Mouse (Mus musculus): Measurements from ENCODE around the gene Rin2. TPM values are rescaled to one million over a fixed set of nuclear protein-coding genes. Genes with fewer than 3 reads are reported as not detected.

Gene Rin2
- polyA plus RNA-seq, 1 experiment from 2014 or later, result 16.0 TPM

DNA sequence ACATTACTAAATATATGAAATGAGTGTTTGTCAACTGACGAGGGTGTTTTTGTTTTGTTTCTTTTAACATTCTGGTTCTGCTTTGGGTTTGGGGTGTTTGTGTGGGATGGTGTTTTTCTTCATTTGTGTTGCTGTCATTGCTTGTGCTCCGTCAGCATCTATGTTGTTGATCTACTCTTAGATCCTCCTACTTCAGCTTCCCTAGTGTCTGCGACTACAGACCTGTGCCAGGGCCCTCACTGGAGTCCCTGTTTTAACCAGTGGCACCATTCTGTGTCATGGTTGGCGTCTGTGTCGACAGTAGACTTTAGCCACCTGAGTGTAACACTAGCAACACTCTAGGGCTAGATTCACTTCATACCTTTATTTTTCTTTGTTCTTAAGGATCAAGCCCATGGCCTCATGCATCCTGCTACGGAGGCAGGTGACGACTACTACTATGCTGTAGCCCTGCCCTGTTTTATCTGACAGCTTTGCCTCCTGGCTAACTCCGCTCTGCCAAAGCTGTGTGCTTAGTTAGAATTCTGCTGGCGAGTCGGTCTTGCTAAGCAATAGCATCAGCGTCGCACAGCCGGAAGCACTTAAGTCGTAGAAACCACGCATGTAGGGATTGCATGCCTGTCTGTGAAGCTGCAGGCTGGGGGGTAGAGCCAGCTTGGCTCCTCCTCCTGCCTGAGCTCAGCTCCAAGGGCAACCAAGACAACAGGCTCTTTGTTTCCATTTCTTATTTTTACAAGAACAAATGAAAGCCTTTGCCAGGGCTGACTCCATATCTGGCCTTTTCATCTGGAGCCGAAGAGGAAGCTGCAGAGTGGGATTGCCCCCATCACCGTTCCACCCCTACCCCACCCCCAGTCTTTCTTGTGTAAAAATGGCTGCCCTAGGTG, 157.2 kb downstream of the Rin2 start:
- Histone ChIP-seq H3K9me3 (no peaks in the 10 kb centered on the region), H3K4me1 (replicated peaks) (peaks cover 16% of the 10 kb centered on the region), H3K27ac (peak overlapping the region; percentile 85), H3K4me3 (peak overlapping the region; percentile 20; the same call in 1 of the 2 replicates), H3K36me3 (no peaks in the 10 kb centered on the region), H3K27me3 (ENCODE audit: insufficient read depth, poor library complexity, severe bottlenecking) (no peaks in the 10 kb centered on the region)
- DNase-seq (ENCODE audit: low spot score), result peak; percentile 65
- WGBS, result 46% methylated on average over 17 of the region's 17 CpGs

- peak overlapping the region; percentile 85 for H3K27ac ChIP-seq
Observed at GRCm38 (mm10) chr2:145832836-145833221, 157.8 kb downstream of the Rin2 start.

DNA sequence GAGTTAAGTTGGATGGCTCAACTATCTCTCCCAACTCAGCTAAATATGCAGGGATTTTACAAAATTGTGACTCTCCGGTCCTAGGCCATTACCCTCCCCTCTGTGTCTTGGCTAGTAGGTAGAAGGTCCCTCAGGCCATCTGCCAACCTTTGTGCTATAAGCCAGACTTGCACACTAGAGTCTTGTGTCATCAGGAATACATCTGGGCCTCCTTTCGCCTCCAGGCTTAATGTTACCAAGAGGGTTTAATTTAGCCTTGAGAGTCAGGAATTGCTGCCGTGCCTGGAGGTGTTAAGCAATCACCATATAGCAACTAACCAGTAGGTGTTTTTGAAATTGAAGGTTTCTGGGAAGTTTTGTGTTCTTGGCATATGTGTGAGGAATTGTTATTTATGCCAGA, 158.3 kb downstream of the Rin2 start:
- Histone ChIP-seq H3K4me3 (no peak overlapping the region), H3K27me3 (ENCODE audit: insufficient read depth, poor library complexity, severe bottlenecking) (no peaks in the 10 kb centered on the region), H3K27ac (peak overlapping the region; percentile 85), H3K36me3 (no peaks in the 10 kb centered on the region), H3K4me1 (replicated peaks) (peaks cover 16% of the 10 kb centered on the region), H3K9me3 (no peaks in the 10 kb centered on the region)
- DNase-seq (ENCODE audit: low spot score), result no peak
- 83% methylated on average over 3 of the region's 3 CpGs for WGBS

More at GRCm38 (mm10) chr2:145832836-145833221, 157.8 kb downstream of the Rin2 start:
- H3K27me3 ChIP-seq (ENCODE audit: insufficient read depth, poor library complexity, severe bottlenecking), result no peaks in the 10 kb centered on the region
- 66% methylated on average over 5 of the region's 5 CpGs for WGBS
- no peak for DNase-seq (ENCODE audit: low spot score)
- H3K4me1 ChIP-seq (replicated peaks), result peaks cover 16% of the 10 kb centered on the region
- H3K4me3 ChIP-seq, result 0 out of 2 replicates have a peak overlapping the region, but pooled peaks have one; percentile 20
- no peaks in the 10 kb centered on the region for H3K9me3 ChIP-seq
- no peaks in the 10 kb centered on the region for H3K36me3 ChIP-seq

GRCm38 (mm10) chr2:145835920-145836319, 160.9 kb downstream of the Rin2 start:
- no peak overlapping the region for H3K27ac ChIP-seq
- H3K9me3 ChIP-seq, result no peaks in the 10 kb centered on the region
- H3K36me3 ChIP-seq, result no peaks in the 10 kb centered on the region
- H3K27me3 ChIP-seq (ENCODE audit: insufficient read depth, poor library complexity, severe bottlenecking), result no peaks in the 10 kb centered on the region
- H3K4me3 ChIP-seq, result no peak overlapping the region
- 85% methylated on average over 1 of the region's 1 CpGs for WGBS
- H3K4me1 ChIP-seq (replicated peaks), result peaks cover 22% of the 10 kb centered on the region
- no peak for DNase-seq (ENCODE audit: low spot score)

DNA sequence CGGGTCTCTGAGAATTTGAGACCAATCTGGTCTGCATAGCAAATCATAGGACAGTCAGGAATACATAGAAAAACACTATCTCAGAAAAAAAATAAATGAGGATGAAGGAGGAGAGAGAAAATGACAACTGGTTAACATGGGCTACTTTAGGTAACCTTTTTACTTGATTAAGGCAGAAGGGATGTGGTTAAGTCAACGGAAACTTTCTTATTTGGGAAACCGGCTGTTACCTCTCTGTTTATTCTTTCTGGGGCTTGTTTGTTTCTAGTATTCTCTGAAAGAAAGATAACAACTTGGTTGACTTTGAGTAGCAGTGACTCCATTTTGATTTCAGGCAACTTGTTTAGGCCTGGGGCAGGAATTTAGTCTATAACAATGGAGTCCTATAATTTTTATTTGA, 163.7 kb downstream of the Rin2 start:
- Histone ChIP-seq H3K27me3 (ENCODE audit: insufficient read depth, poor library complexity, severe bottlenecking) (no peaks in the 10 kb centered on the region), H3K4me1 (replicated peaks) (peaks cover 6% of the 10 kb centered on the region), H3K27ac (no peak overlapping the region), H3K9me3 (no peaks in the 10 kb centered on the region), H3K4me3 (no peak overlapping the region), H3K36me3 (no peaks in the 10 kb centered on the region)
- WGBS, result 85% methylated on average over 3 of the region's 3 CpGs
- DNase-seq (ENCODE audit: low spot score), result no peak

GRCm38 (mm10) chr2:145839565-145840315, 164.7 kb downstream of the Rin2 start:
- WGBS, result 84% methylated on average over 9 of the region's 9 CpGs
- DNase-seq (ENCODE audit: low spot score), result no peak
- Histone ChIP-seq H3K27me3 (ENCODE audit: insufficient read depth, poor library complexity, severe bottlenecking) (no peaks in the 10 kb centered on the region), H3K9me3 (no peaks in the 10 kb centered on the region), H3K36me3 (no peaks in the 10 kb centered on the region), H3K4me1 (replicated peaks) (peaks cover 7% of the 10 kb centered on the region), H3K4me3 (no peak overlapping the region), H3K27ac (no peak overlapping the region)

DNA sequence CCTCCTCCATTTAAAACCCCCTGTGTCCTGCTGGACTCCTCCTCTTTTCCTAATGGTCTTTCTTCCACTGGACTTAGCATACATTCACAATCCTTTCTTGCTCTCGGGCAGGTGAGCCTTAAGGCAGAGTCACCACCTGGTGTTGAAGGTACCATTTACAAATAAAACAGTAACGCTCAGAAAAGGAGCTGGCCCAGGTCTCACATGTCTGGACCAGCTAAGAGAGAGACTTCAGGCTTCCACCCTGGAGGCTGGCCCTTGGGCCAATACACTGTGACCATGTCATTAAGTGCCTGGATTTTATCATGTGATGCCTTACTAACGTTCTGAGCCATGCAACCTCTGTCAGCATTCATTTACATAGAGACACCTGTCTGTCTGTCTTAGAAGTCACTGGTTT, 165.3 kb downstream of the Rin2 start:
- Histone ChIP-seq H3K4me1 (replicated peaks) (peaks cover 11% of the 10 kb centered on the region), H3K27me3 (ENCODE audit: insufficient read depth, poor library complexity, severe bottlenecking) (no peaks in the 10 kb centered on the region), H3K27ac (no peak overlapping the region), H3K4me3 (no peak overlapping the region), H3K36me3 (no peaks in the 10 kb centered on the region), H3K9me3 (no peaks in the 10 kb centered on the region)
- no peak for DNase-seq (ENCODE audit: low spot score)
- WGBS, result 81% methylated on average over 3 of the region's 3 CpGs

GRCm38 (mm10) chr2:145840910-145841870, 166.2 kb downstream of the Rin2 start:
- H3K36me3 ChIP-seq, result no peaks in the 10 kb centered on the region
- no peak overlapping the region for H3K27ac ChIP-seq
- no peaks in the 10 kb centered on the region for H3K27me3 ChIP-seq (ENCODE audit: insufficient read depth, poor library complexity, severe bottlenecking)
- no peak for DNase-seq (ENCODE audit: low spot score)
- 82% methylated on average over 12 of the region's 12 CpGs for WGBS
- H3K4me3 ChIP-seq, result no peak overlapping the region
- no peaks in the 10 kb centered on the region for H3K9me3 ChIP-seq
- peaks cover 11% of the 10 kb centered on the region for H3K4me1 ChIP-seq (replicated peaks)

DNA sequence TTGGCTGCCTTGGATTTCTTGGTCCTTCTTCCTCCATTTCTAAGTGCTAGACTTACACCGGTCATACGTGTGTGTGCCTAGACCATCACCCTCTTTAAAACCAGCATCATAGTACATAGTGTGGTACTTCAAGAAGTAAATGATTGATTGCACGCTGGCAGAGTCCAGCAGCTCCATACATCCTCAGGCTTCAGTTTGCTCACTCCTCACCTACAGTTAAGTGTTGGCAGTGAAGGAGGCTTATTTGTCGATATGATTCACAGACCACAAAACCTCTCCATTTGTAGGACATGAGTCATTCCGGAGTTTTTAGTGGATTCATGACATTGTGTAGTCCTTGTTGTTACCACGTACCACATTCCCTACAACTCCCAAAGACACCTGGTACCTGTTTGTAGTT, 168.3 kb downstream of the Rin2 start:
- no peaks in the 10 kb centered on the region for H3K9me3 ChIP-seq
- DNase-seq (ENCODE audit: low spot score), result no peak
- 92% methylated on average over 6 of the region's 6 CpGs for WGBS
- H3K4me3 ChIP-seq, result no peak overlapping the region
- H3K27me3 ChIP-seq (ENCODE audit: insufficient read depth, poor library complexity, severe bottlenecking), result no peaks in the 10 kb centered on the region
- H3K4me1 ChIP-seq (replicated peaks), result peaks cover 11% of the 10 kb centered on the region
- H3K27ac ChIP-seq, result no peak overlapping the region
- no peaks in the 10 kb centered on the region; the same call in 1 of the 2 replicates for H3K36me3 ChIP-seq

GRCm38 (mm10) chr2:145846595-145846994, 171.6 kb downstream of the Rin2 start:
- no peaks in the 10 kb centered on the region for H3K27me3 ChIP-seq (ENCODE audit: insufficient read depth, poor library complexity, severe bottlenecking)
- no peak overlapping the region for H3K27ac ChIP-seq
- DNase-seq (ENCODE audit: low spot score), result no peak
- H3K4me1 ChIP-seq (replicated peaks), result peaks cover 24% of the 10 kb centered on the region
- H3K9me3 ChIP-seq, result no peaks in the 10 kb centered on the region
- H3K4me3 ChIP-seq, result no peak overlapping the region
- H3K36me3 ChIP-seq, result no peaks in the 10 kb centered on the region; the same call in 1 of the 2 replicates
- 90% methylated on average over 3 of the region's 3 CpGs for WGBS

DNA sequence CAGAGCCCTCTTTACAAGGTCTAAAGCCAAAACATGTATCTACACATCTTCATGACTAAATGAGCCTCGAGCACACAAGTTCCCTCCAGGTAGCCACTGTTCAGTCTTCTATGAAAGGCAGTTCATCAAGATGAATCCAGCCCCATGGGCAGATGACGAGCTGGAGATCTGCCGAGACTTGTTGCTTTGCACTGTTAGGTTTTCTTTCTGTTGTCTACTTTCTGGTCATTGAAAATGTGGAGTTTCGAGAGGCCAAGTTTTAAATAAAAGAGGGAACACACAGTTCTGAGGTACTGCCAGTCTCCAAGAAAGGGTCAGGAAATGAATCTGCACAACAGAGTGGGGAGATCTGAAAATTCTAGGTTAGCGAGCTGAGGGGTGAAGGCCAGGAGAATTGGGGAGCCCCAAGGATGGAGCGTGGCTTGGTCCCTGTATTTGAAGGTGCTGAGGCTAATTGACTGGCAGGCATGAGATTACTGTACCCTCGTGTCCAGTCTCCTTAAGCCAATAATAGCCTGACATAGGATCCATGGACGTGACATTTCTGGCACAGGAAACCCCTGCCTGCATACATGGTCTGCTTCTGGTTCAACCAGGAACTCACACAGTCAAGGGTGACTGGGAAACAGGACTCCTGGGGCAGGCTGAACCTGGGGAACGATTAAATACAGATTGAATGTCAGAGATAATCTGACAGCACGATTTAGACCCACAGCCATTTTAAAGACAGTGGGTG, 174.3 kb downstream of the Rin2 start:
- Histone ChIP-seq H3K36me3 (no peaks in the 10 kb centered on the region; the same call in 1 of the 2 replicates), H3K27me3 (ENCODE audit: insufficient read depth, poor library complexity, severe bottlenecking) (no peaks in the 10 kb centered on the region), H3K9me3 (no peaks in the 10 kb centered on the region), H3K27ac (no peak overlapping the region), H3K4me3 (no peak overlapping the region), H3K4me1 (replicated peaks) (peaks cover 24% of the 10 kb centered on the region)
- 77% methylated on average over 10 of the region's 10 CpGs for WGBS
- no peak for DNase-seq (ENCODE audit: low spot score)

DNA sequence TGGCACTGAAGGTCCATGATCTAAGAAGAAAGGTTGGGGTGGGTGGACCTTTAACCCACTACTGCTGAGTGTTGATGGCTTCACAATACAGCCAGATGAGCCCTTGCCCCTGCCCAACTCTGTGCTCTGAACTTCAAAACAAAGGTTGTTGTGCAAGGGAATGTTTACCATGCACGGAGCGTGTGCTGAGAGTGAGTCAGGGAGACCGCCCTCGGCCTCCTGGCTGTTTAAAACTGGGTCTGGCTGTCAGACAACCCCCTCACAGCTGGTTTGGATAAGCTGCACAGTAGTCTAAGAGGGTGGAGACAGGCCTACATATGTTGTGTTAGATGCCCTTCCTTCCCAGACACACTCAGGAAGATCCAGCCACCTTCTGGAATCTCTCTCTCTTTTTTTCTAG, 175.8 kb downstream of the Rin2 start:
- H3K27me3 ChIP-seq (ENCODE audit: insufficient read depth, poor library complexity, severe bottlenecking), result no peaks in the 10 kb centered on the region
- H3K36me3 ChIP-seq, result no peaks in the 10 kb centered on the region; the same call in 1 of the 2 replicates
- H3K4me1 ChIP-seq (replicated peaks), result peaks cover 20% of the 10 kb centered on the region
- no peaks in the 10 kb centered on the region for H3K9me3 ChIP-seq
- H3K27ac ChIP-seq, result no peak overlapping the region
- no peak overlapping the region for H3K4me3 ChIP-seq
- WGBS, result 45% methylated on average over 4 of the region's 4 CpGs
- peak; percentile 27 for DNase-seq (ENCODE audit: low spot score)
